Mouse (Mus musculus): ENCODE measurements around the gene Ctr9. TPM values are rescaled to one million over a fixed set of nuclear protein-coding genes. Genes with fewer than 3 reads are reported as not detected.

Gene Ctr9
- polyA plus RNA-seq, 1 experiment = 7.2 TPM

DNA sequence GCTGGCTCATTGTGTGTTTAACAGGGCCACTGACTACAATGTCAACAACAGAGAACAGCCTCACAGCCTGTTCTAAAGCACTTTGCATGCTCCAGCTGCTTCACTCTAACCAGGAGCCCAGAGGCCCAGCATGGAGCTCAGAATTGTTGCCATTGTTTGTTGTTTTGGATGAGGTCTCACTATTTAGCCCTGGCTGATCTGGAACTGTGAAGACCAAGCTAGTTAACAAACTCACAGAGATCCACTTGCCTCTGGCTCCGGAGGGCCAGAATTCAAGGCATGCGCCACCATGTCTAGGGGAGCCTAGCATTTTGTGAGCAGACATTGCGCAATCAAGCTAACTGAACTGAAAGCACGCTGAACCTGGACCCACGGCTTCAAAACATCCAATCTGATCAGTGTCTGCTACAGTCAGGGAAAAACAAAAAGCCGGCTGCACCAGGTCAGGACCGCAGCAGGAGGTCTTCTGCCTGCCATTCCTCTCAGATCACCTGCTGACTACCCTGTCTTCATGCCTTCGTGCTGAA is 4.6 kb upstream of the Ctr9 start:
- WGBS = 17% methylated on average over 8 of the region's 8 CpGs
- DNase-seq (ENCODE audit: low read depth, low spot score) = no peak

DNA sequence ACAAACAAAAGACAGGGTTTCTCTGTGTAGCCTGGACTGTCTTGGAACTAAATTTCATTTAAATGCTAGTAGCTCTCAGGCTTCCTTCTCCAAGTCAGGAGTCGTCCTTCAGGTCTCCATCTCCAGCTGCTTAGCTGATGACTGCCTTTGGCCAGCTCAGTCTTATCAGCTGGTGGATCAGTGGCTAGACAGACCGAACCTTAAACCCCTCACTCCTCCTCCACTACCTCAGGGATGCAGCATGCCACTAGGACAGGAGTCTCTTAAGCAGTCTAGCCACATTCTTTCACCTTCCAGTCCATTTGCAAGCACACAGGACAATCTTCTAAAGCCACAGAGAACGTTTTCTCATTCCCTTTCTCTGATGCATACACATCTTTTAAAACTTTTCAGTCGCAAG is 3.8 kb upstream of the Ctr9 start:
- WGBS = 58% methylated on average over 4 of the region's 4 CpGs
- DNase-seq (ENCODE audit: low read depth, low spot score) = no peak

DNA sequence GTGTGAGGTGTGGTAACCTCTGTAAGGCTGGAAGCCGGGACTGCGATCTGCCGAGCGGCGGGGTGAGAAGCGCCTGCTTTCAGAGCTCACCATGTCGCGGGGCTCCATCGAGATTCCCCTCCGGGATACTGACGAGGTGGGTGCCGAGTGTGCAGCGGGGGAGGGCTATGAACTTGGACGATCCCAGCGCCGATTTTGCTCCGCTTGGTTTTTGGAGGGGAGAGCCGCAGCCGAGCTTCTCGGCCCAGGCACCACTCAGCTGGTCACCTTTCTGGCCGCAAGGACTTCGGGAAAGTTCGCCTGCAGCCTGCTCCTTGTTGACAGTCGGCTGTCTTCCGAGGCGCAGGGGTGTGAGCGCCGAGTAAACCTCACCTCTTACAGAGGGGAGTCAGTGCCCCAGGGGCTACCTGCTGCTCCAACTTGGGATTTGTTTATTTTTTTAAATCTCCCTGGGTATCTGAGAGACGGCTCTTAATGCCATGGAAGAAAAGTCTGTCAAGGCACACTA is 349 bp downstream of the Ctr9 start:
- DNase-seq (ENCODE audit: low read depth, low spot score) = no peak
- WGBS = under 1% methylated on average over 29 of the region's 29 CpGs

DNA sequence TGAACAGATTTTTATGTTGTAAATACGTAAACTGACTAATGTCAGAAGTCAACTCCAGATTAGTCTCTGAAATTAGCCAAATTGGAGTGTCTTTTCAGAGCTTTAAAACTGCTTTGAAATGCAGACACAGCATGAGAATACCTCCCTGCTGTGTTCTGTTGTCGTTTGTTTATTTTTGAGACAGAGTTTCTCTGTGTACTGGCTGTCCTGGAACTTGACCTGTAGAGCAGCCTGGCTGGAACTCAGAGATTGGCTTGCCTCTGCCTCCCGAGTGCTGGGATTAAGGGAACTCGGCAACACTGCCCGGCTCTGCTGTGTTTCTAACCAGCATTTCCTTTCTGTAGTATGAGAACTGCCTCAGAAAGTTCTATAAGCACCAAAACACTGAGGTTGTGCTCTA is 20.2 kb downstream of the Ctr9 start:
- DNase-seq (ENCODE audit: low read depth, low spot score) = no peak
- 77% methylated on average over 5 of the region's 5 CpGs for WGBS

DNA sequence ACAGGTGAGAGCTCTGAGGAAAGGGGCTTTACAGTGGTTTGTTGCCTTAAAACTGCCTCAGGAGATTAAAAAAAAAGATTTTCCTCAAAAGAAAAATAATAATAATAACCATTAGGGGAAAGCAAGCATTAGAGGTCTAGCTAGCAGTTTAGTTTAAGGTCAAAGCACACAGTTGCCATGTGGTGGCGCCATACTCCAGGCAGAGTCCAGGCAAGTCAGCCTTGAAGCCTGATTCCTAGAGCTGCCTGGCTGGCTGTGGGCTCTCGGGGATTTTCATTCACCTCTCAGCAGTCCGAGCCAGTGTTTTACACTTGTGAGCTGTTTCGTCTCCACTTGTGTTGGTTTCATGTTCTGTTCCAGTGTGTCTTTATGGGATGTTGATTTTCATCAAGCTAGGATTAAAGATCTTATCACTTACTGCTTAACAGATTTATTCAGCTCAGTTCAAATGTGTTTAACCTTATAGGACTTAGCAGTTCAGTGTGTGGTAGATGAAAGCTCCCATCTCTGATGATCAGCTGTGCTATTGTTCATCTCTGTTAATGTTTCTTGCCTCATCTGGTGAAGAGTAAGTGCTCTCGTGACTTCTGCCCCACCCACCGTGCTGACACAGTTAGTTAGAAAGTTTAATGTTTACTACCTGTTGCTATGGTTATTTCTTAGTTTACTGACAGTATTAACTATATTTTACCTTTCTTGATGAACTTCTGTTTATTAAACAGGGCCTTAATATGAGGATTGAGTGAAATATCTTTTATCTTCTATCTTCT is 21.1 kb downstream of the Ctr9 start:
- no peak for DNase-seq (ENCODE audit: low read depth, low spot score)
- 61% methylated on average over 6 of the region's 6 CpGs for WGBS

DNA sequence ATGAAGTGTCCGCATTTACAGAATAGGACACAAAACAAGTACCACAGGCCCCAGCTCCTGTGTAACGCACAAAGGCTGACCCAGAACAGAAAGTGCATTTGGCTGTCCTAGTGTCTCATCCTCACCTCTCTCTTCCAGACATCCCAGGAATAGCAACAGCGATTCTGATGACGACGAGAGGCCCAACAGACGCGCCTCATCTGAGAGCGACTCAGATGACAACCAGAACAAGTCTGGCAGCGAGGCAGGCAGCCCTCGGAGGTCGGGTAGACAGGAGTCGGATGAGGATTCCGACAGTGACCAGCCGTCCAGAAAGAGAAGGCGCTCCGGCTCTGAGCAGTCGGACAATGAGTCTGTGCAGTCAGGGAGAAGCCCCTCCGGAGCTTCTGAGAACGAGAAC is 26.5 kb downstream of the Ctr9 start:
- 88% methylated on average over 19 of the region's 19 CpGs for WGBS
- no peak for DNase-seq (ENCODE audit: low read depth, low spot score)

DNA sequence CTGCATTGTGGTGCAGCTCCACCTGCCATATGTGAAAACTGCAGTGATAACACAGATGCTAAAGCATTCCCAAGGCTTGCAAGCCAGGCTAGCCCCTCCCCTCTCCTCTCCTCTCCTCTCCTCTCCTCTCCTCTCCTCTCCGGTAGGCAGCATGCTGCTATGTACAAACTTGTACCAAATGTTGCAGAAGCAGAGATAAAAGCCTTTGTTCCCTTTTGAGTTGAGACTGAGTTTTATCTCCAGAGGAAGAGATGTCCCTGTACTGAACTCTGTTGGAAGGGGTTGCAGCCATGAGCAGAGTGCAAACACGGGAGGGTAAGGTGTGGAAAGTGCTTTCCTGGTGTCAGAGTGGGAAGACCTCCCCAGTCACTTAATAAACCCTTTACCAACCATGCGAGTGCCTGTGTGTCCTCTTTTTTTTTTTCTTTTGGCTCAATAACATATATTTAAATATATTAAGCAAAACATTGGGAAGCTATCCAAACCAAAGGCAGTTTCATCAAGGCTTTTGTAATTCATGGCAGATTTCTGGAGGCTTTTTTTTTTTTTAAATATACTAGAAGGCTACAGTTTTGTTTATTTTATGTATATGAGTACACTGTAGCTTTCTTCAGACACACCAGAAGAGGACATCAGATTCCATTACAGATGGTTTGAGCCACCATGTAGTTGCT is 27.4 kb downstream of the Ctr9 start:
- no peak for DNase-seq (ENCODE audit: low read depth, low spot score)
- WGBS = 80% methylated on average over 3 of the region's 3 CpGs

DNA sequence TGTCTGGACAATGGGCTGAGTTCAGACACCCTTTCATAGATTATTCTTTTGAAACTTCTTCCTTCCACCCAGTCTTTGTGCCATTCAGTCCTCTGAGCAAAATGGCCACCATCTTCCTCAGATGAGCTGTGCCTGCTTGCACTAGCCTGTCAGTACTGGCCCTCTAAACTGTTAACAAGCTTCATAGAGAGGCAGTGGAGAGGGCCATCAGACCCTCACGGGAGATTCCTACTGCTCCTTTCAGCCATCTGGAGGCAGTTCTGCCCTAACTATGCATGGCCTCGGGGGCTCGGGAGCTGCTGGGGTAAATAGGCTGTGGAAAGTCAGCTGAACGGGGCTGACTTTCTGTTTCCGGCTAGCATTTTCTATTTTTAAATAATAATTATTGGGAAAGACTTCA is 30.8 kb downstream of the Ctr9 start:
- no peak for DNase-seq (ENCODE audit: low read depth, low spot score)
- 86% methylated on average over 5 of the region's 5 CpGs for WGBS

DNA sequence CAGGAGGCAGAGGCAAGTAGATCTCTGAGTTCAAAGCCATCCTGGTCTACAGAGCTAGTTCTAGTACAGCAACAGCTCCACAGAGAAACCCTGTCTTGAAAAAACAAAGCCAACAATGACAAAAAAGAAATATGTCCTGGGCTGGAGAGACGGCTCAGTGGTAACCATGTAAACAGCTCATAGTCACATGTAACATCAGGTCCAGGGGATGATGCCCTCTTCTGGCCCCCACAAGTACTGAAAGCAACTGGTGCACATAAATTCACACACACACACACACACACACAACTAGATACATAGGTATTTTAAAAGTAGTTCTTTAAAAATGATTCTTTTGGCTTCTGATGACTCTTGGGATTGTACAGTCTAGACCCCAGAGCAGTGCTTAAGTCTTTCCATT is 34.2 kb downstream of the Ctr9 start:
- WGBS = 97% methylated on average over 1 of the region's 1 CpGs

DNA sequence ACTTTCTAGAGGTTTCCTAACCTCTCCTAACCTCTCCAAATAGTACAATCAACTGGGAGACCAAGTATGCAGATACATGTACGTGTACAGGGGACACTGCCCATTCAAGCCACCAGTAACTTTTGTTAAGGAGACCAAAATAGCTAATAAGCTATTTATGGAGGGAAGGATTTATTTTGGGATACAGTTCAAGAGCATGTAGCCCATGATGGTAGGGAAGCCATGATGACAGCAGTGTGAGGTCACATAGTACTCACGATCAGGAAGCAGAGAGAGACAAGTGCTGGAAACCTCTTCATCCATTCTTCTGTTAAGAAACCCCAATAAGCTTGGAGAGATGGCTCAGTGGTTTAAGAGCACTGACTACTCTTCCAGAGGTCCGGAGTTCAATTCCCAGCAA is 39.4 kb downstream of the Ctr9 start:
- WGBS = 98% methylated on average over 3 of the region's 3 CpGs

More for the DNA sequence above, 34.2 kb downstream of the Ctr9 start:
- no peak for DNase-seq (ENCODE audit: low read depth, low spot score)

DNA sequence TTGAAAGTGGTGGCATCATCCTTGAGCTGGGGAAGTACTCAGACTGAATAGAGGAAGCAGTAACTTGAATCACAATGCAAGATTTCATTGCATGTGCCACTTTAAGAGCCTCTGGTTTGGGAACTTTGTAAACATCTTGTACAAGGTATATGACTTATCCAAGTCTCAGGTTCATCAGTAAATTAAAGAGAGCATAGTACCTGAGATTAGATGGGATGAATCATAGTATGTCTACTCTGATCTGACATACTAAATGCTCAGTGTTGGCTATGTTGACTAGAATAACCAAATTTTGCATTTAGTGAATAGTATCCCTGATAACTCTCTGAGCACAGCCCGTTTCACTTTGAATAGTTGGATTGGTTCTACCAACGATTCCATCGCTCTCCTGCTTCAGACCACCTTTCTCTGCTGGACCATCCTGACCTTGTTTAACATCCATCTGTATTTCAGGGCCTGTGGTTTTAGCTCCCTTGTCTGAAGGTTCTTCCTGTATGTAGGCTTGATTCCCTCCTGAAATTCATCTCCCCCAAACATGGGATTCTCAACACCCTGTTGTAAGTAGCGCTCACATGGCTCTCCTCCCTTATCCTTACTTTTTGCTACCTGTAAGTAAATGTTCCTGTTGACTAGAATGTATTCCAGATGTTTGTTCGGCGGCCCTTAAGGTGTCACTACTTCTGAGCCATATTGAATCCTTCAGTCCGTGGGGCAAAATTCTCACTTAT is 40.9 kb downstream of the Ctr9 start:
- 95% methylated on average over 7 of the region's 7 CpGs for WGBS
- DNase-seq (ENCODE audit: low read depth, low spot score) = no peak

More for the DNA sequence above, 39.4 kb downstream of the Ctr9 start:
- DNase-seq (ENCODE audit: low read depth, low spot score) = no peak

DNA sequence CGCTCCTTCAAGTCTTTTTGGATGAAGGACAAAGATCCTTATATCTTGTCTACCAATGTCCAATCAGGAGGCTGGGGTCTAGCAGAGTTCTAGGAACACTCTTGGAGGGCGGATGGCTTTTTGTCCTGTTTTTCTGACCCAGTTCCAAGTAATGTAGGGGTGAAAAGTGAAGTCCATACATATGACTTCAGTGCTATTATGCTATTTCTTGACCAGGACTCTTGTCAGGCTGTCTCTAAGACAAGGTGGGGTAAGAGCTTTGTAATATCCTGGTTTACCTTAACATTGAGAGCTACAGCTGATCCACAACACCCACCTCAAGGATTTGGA is 41.4 kb downstream of the Ctr9 start:
- whole genome bisulfite sequencing = 94% methylated on average over 2 of the region's 2 CpGs
- no peak for DNase-seq (ENCODE audit: low read depth, low spot score)

DNA sequence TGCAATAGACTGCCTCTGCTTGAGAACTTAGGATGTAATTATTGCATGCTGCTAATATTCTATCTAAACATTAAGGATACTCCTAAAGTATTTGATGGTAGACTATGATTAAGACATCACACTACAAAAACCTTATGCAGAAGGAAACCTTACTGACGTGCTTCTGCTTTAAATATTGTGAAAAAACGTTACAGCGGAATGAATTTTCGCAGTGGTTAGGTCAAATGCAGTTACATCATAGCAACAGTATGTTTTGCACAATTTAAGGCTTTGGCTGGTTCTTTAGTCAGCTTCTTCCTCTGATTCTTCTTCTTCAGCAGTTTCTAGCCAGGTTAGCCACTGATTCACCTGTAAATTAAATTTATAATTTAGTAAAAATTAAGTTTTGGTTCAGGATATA is 43.7 kb downstream of the Ctr9 start:
- no peak for DNase-seq (ENCODE audit: low read depth, low spot score)
- 90% methylated on average over 4 of the region's 4 CpGs for WGBS

DNA sequence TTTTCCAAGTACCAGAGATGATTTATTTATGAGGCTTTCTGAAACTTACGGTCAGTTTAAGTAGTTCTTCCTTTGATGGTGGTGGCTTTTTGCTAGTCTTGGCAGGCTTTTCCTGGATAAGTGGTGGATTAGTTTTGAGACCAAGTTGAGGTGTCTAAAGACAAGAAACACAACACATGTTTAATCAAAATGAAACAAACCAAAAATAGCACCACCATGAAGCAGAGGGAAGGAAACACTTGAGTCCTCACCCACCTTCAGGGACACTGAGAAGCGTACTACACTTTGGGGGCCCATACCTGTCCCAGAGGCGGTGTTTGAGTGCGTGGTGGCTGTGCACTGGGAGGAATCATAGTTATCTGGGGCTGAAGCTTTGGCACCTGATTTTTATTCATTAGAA is 46.5 kb downstream of the Ctr9 start:
- WGBS = 83% methylated on average over 4 of the region's 4 CpGs
- DNase-seq (ENCODE audit: low read depth, low spot score) = no peak

DNA sequence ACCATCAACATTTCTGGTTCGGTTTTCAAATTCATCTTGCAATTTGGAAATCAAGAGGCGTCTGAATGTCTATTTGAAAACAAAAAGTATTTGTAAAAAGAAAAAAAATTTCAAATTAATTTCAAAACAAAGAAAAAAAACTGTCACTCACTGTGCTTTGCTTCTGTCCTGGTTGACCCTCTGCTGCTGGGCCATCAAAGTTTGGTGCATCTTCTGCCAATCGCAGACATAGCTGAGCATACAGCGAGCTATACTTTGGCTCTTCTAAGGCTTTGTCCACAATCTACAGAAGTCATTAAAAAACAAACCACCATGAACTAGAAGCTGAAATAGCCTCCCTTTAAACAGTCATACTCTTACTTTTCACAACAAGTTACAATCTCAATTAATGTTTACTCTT is 49.5 kb downstream of the Ctr9 start:
- 91% methylated on average over 4 of the region's 4 CpGs for WGBS
- no peak for DNase-seq (ENCODE audit: low read depth, low spot score)

DNA sequence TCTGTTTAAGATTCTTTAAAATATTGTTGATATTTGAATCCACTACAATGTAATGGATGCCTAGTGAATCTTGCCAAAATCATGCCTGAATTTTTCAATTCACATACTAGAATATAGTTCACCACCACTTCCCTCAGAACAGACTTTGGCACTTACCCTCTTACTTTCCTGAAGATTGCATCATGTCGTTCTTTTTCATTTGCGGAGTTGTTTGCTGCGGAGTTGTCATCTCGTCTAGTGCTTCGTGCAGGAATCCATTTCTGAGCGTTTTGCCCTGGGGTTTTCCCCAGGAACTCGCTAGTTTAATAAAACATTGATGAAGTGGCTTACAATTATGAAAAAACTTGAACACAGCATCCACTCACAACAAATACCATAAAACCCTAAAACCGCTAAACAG is 51.3 kb downstream of the Ctr9 start:
- 58% methylated on average over 8 of the region's 8 CpGs for WGBS
- no peak for DNase-seq (ENCODE audit: low read depth, low spot score)

DNA sequence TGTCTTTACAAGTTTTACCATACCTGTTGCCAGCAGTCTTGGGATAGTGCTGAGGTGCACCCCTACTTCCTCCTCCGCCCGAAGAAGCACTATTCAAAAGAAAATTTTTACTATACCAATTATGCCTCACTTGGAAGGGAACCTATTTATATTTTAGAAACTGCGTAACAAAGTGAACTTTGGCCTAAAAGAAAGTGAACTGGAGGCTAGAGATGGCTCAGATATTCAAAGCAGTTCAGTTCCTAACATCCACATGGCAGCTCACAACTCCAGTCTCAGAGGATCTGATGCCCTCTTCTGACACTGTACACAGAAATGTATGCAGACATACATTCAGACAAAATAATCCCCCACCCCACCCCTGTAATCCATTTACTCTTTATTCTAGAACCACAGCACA is 52.1 kb downstream of the Ctr9 start:
- no peak for DNase-seq (ENCODE audit: low read depth, low spot score)
- WGBS = 27% methylated on average over 3 of the region's 3 CpGs

DNA sequence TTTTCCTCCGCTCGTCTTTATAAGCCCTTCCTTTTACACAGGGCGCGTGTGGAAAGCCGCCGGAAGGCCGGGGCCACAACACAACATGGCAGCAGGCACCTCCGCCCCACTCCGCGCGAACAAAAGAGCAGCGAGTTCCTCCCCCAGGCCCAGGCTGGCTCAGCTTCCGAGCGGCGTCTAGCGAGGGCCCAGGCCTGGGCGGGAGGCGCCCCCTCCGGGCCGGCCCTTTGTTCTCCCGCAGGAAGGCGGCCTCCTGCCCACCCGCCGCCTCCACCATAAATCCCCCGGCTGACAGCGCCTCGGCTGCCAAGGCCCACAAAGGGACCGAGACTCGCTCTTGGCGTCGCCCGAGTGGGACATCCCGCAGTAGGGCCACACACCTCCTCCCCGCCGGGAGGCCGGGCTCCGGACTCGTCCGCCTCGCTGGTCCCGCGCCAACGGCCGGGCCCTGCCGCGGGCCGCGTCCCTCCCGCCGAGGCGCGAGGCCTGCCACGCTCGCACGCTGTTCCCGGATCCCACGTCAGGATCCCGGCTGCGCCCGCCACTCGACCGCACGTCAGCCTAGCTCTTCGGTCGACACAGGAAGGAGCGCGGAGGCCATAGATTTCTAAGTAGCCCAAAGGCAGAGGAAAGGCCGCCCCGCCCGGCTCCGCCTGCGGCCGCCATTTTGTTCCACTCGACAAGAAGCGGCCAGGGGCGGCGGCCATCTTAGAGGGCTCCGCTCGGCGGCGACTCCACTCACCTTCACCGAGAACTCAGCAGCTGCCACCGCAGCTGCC is 53.5 kb downstream of the Ctr9 start:
- under 1% methylated on average over 83 of the region's 83 CpGs for WGBS
- peak; percentile 52 for DNase-seq (ENCODE audit: low read depth, low spot score)

DNA sequence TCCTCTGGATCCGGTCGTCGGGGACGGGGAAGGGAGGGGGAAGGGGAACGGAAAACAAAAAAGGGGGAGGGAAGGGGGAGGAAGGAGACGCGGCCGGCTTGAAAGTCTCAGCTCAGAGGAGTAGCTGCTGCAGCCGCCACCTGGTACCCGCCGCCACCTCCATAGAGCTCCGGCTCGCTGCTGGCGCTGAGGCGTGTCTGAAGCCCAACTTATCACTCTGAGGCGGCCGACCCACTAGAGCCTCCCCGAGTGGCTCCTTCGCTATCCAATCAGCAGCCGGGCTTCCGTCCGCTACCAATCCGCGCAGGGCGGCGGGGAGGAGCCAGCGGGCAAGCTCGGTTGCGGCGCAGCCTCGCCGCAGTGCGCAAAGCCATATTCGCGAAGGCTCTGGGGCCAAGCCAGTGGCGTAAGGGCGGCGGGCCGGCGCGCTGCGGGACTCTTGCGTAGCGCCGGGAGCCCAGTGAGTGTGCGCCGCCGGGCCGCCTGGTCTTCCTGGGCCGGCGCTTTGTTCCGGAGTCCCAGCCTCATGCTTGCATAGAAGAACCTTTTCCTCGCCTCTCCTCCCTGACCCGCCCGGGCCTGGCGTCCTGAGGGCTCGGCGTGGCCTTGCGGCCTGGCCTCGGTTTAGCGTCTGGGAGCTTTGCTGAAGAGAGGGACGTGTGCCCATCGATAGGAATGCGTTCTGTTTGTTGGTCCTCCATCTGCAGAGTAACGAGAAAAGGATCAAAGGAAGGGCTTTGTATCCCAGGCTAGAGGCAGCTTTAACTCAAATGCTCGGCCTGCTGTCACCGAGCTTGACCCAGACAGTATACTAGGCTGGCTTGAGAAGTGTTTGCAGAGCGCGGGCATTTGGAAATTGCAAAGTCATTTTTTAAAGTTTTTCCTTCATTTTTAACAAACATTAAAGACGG is 54.3 kb downstream of the Ctr9 start, which contains the start of gene Eif4g2:
TSS of gene Eif4g2 (minus strand) at position 209 of the 911 bp plus-strand sequence.
- WGBS = under 1% methylated on average over 70 of the region's 70 CpGs
- peak; percentile 91 for DNase-seq (ENCODE audit: low read depth, low spot score)

Measured in large intestine, adult 2 months (tissue).